Mouse (Mus musculus) embryonic fibroblast, embryonic 13.5 days (primary cell): ENCODE measurements at regions not wholly inside any gene's neighbourhood (a gene's known extent, or its start where the extent isn't known, plus 50 kb on each side); places are given as distances from the start of the nearest gene placed in this dataset.

ENCODE experiments used
- H3K27ac ChIP-seq: 2 replicates; pipeline ENCODE4 v1.5.1; 2012; ENCODE audit warnings: low read length, control low read depth, inconsistent platforms; ENCODE audit not compliant: insufficient read depth
- H3K4me1 ChIP-seq: 2 replicates; pipeline ENCODE4 v1.6.1; 2011; ENCODE audit warnings: low read length; ENCODE audit not compliant: control insufficient read depth, insufficient read depth
- H3K4me3 ChIP-seq: 2 replicates; pipeline ENCODE4 v1.5.1; 2011; ENCODE audit warnings: mild to moderate bottlenecking, control low read depth, low read length; ENCODE audit not compliant: insufficient read depth
- CTCF ChIP-seq: IDR thresholded peaks from 2 replicates; pipeline ENCODE4 v1.5.1; 2011; ENCODE audit warnings: mild to moderate bottlenecking, control low read depth, low read length, moderate library complexity, borderline replicate concordance; ENCODE audit not compliant: insufficient read depth
- POLR2A ChIP-seq: IDR thresholded peaks from 2 replicates; pipeline ENCODE4 v1.6.1; 2011; ENCODE audit warnings: low read depth, mild to moderate bottlenecking, control low read depth, low read length, moderate library complexity

- Histone ChIP-seq H3K4me1 (peaks cover 7% of the 10 kb centered on the region; the same call in 1 of the 2 replicates), H3K4me3 (no peak overlapping the region), H3K27ac (no peak overlapping the region)
- TF ChIP-seq CTCF (no peak), POLR2A (no peak)
Measured at GRCm38 (mm10) chr2:11365371-11365770, 188.5 kb downstream of the Pfkfb3 start.

GRCm38 (mm10) chr2:11364111-11364510 lies 189.8 kb downstream of the Pfkfb3 start:
- H3K4me3 ChIP-seq, result no peak overlapping the region
- peaks cover 7% of the 10 kb centered on the region; the same call in 1 of the 2 replicates for H3K4me1 ChIP-seq
- no peak overlapping the region for H3K27ac ChIP-seq
- TF ChIP-seq POLR2A, result no peak
- TF ChIP-seq CTCF, result no peak

- Histone ChIP-seq H3K4me3 (no peak overlapping the region), H3K4me1 (peaks cover 7% of the 10 kb centered on the region; the same call in 1 of the 2 replicates), H3K27ac (no peak overlapping the region)
- TF ChIP-seq CTCF (no peak), POLR2A (no peak)
Measured at GRCm38 (mm10) chr2:11363061-11363464, 190.8 kb downstream of the Pfkfb3 start.

GRCm38 (mm10) chr2:11362205-11362994 lies 190.5 kb downstream of the Prkcq start:
- TF ChIP-seq CTCF, result no peak
- TF ChIP-seq POLR2A, result no peak
- Histone ChIP-seq H3K4me3 (no peak overlapping the region), H3K27ac (no peak overlapping the region), H3K4me1 (peaks cover 7% of the 10 kb centered on the region; the same call in 1 of the 2 replicates)

- no peak overlapping the region for H3K27ac ChIP-seq
- no peaks in the 10 kb centered on the region; the same call in 1 of the 2 replicates for H3K4me1 ChIP-seq
- TF ChIP-seq POLR2A (no peak), CTCF (no peak)
- H3K4me3 ChIP-seq, result no peak overlapping the region
Measured at GRCm38 (mm10) chr2:11359280-11359679, 187.4 kb downstream of the Prkcq start.

- TF ChIP-seq POLR2A (no peak), CTCF (no peak)
- no peak overlapping the region for H3K27ac ChIP-seq
- H3K4me1 ChIP-seq, result no peaks in the 10 kb centered on the region; the same call in 1 of the 2 replicates
- no peak overlapping the region for H3K4me3 ChIP-seq
Measured at GRCm38 (mm10) chr2:11356714-11357113, 184.8 kb downstream of the Prkcq start.

- Histone ChIP-seq H3K4me1 (no peaks in the 10 kb centered on the region), H3K4me3 (no peak overlapping the region), H3K27ac (no peak overlapping the region)
- TF ChIP-seq POLR2A (no peak), CTCF (no peak)
Measured at GRCm38 (mm10) chr2:11355594-11355993, 183.7 kb downstream of the Prkcq start.
